Mouse (Mus musculus): ENCODE measurements at regions not wholly inside any gene's neighbourhood (a gene's known extent, or its start where the extent isn't known, plus 50 kb on each side); places are given as distances from the start of the nearest gene placed in this dataset.

DNA sequence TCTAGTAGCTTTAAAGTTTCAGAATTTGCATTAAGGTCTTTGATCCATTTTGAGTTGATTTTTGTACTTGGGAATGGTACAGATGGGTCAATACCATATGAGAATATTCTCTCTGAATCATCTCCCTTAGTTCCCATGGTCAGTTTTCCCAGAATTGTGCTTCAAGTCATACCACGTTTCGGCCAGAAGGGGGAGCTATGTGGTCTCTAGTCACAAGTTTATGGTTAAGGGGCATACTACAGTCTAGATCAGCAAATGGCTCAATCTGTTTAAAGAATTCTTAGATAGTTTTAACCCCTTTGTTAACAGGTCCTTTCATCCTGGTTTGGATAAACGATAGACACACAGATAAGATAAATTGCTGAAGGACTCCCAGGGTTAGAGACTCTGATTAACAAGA lies 78.7 kb upstream of the A2m start:
- TF ChIP-seq POLR2A (IDR thresholded peaks at IDR 0.05; ENCODE audit: control insufficient read depth, low read depth, low read length), result no peak
- no peak; the same call in 1 of the 2 replicates for TF ChIP-seq CTCF (IDR thresholded peaks at IDR 0.05; ENCODE audit: control insufficient read depth, insufficient read depth, insufficient replicate concordance, low read depth, low read length)

Measured in testis, adult 2 months (tissue).